Mouse (Mus musculus): ENCODE data around the gene Ccdc54.

DNA sequence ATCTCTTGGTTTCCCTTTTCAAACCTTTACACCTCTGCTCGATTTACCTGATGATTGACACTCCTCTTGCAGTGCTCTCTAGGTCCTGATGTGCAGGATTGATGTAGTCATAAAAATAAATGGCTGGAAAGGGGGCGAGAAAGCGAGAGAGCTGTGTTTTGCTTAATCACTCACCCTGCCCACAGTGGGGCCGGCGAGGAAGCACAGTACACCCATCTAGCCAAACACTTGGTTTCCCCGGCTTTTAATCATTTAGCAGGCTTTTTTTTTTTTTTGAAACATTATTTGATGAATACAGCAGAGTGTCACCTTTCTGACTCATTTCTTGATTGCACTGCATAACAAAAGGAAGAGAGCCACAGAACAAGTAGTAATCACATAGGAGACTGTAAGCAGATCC, 5.7 kb upstream of the Ccdc54 start:
- TF ChIP-seq EP300 (IDR thresholded peaks at IDR 0.05; ENCODE audit: low read depth) (no peak), CTCF (IDR thresholded peaks at IDR 0.05; ENCODE audit: low read depth) (no peak)

Measured in heart, postnatal 0 days (tissue).